Mouse (Mus musculus) adrenal gland (tissue): ENCODE data around the gene Dlg2.

ENCODE experiments used
- intact Hi-C: fragments of 180-260 bp; cut with DNase I; formaldehyde crosslinking; loops from one replicate; pipeline ENCODE4 v1.15.1; 2025

The Dlg2 gene

GRCm38 (mm10) chr7:92040187-92040586 is 1563.7 kb downstream of the Dlg2 start:
- intact Hi-C loops = no loop called here

- intact Hi-C loops = no loop called here
Observed at GRCm38 (mm10) chr7:92040785-92041411, 1564.4 kb downstream of the Dlg2 start.

DNA sequence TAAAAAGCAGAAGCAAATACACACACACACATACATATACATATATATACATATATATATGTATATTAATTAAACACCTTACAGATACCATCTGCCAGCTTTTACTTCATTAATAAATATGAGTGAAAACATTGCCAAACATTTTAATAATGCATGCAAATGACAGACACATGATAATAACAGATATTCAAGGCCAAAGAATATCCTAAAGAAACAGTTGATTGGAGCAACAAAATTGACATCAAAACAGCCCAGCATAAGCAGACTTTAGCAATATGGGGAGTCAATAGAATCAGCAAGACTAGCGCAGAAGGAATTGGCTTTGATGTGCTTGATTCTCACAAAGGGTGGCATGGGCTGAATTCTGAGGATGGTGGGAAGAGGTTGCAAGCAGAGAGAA is 1568.5 kb downstream of the Dlg2 start:
- intact Hi-C loops = no loop called here

- intact Hi-C loops = no loop called here
Observed at GRCm38 (mm10) chr7:92047271-92047670, 1570.8 kb downstream of the Dlg2 start.

DNA sequence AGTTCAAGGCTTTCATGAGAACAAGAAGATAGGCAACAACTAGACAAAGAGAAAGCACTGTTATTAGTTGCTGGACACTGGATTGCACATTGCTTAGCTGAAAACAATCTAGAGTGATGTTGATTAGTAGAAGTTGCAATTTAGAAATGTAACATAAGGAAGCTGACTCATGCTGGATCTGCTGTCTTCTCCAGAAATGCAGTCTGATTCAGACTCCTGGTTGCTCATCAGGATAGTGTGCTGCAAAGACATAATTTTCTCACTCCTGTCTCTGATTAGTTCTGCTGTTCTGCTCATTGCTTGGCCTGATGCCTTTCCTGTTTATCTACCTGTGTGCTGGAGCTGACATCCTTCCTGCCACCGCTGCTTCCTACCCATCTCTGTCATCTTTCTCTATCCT is 1572.4 kb downstream of the Dlg2 start:
- intact Hi-C loops = no loop called here

- intact Hi-C loops = no loop called here
Observed at GRCm38 (mm10) chr7:92066851-92067250, 1590.4 kb downstream of the Dlg2 start.

DNA sequence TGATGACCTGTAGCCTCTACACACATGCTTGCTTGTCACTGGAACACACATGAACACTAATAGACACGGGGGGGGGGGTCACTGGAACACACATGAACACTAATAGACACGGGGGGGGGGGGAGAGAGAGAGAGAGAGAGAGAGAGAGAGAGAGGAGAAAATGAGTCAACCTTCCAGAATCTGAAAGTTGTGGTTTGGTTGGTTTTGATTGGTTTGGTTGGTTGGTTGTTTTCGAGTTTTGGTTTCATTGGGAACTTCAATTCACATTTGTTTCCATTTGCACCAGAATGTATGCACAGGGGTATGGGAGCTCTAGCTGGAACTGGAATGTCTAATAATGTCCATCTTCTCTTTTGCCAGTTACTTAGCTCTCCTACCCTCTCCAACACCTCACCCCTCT is 1611.0 kb downstream of the Dlg2 start:
- intact Hi-C loops = no loop called here

DNA sequence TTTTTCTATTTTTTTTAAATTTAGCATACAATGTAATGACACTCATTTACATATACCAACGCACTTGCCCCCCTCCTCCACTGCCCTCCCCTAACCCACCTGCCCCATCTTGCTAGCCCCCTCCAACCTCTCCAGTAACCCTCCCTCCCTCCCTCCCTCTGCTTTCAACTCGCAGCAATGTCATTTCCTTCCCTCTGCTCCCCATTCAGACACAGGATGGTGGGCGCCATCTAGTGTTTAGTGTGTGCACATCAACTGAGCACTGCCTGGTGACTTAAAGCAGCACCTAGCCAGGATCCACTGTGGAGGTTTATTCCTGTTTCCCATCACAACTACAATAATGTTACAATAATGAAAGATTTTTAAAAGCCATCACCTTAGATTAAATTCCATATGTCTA is 1617.4 kb downstream of the Dlg2 start:
- intact Hi-C loops = loop anchor here (5.0 kb wide), 1 partner anchor 637 kb away; no protein-coding TSS in a partner anchor

DNA sequence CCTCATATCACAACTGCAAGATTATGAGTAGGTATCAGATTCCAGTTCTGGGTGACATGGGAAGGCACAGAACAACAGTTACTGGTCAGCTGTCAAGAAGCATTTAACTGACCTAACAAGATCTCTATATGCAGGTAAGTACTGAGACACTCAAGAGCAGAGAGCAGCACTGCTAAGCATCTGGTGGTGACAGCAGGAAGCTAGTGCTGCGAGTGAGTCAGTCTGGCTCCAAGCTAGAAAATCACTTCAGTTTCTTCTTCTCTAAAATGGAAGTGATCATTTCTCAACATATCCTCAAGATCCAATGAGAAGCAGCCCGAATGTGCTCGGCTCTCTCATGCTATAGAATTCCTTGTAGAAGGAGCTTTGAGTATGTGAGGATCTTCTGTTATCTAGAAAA is 1618.7 kb downstream of the Dlg2 start:
- intact Hi-C loops = no loop called here

DNA sequence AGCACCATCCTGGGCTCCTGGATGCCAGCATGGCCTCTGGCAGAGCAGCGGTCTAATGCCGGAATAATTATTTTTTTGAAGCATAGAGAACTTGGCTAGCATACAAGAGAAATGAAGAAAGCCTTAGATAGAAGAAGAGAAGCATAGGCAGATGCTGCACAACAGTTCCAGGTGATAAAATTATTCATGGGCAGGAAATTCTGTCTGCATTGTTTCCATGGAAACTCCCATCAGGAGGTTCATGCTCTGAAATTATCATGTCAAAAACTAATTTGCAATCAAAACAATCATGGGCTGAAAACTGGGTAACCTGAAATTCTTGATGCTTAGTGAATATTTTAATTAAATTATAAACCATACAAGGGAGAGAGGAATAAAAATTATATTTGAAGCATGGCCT is 1624.4 kb downstream of the Dlg2 start:
- intact Hi-C loops = loop anchor here (5.0 kb wide), 1 partner anchor 451 kb away; no protein-coding TSS in a partner anchor

- intact Hi-C loops = loop anchor here (5.0 kb wide), 1 partner anchor 449 kb away; no protein-coding TSS in a partner anchor
Observed at GRCm38 (mm10) chr7:92102892-92103543, 1626.5 kb downstream of the Dlg2 start.

- intact Hi-C loops = loop anchor here (5.0 kb wide), 1 partner anchor 217 kb away; no protein-coding TSS in a partner anchor
Observed at GRCm38 (mm10) chr7:92105477-92105876, 1629.0 kb downstream of the Dlg2 start.

GRCm38 (mm10) chr7:92105956-92106355 is 1629.5 kb downstream of the Dlg2 start:
- intact Hi-C loops = loop anchor here (5.0 kb wide), 1 partner anchor 216 kb away; no protein-coding TSS in a partner anchor

GRCm38 (mm10) chr7:92113065-92113464 is 1636.6 kb downstream of the Dlg2 start:
- intact Hi-C loops = no loop called here

GRCm38 (mm10) chr7:92115237-92115871 is 1638.9 kb downstream of the Dlg2 start:
- intact Hi-C loops = no loop called here

GRCm38 (mm10) chr7:92123276-92123675 is 1646.8 kb downstream of the Dlg2 start:
- intact Hi-C loops = no loop called here

DNA sequence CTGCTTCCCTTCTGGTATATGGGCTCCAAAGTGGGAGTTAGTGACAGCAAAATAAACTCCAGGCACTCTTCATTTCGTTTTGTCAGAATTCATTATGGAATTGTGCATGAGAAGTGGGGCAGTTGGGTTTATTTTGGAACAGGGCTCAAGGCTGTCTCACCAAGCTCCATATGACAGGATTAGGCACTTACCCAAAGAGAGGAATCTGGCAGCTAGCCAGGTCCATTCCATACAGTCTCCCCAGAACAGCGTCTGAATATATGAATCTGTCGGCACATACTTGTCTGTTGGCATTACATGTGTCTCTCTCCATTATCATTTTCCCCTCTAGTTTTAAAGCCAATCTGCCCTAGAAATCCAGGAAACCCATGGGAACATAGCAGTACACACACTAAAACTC is 1649.4 kb downstream of the Dlg2 start:
- intact Hi-C loops = no loop called here

GRCm38 (mm10) chr7:92134301-92134700 is 1657.8 kb downstream of the Dlg2 start:
- intact Hi-C loops = no loop called here

DNA sequence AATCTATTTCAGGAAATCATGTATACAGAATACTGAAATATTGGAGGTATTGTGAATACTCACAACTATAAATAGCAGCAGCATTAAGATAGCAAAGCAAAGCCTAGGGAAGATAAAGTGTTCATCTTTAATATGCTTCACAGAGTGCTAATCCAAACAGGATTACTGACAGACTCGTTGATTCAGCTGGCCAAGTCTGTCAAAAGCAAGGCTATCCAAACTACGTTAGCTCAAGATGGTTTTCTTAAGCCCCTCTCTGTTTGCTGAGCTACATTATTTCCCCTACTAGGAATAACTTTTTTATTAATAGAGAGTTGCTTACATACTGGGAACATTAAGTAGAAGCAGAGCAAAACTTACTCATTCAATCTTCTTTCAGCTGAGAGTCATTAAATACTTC is 1659.2 kb downstream of the Dlg2 start:
- intact Hi-C loops = no loop called here

DNA sequence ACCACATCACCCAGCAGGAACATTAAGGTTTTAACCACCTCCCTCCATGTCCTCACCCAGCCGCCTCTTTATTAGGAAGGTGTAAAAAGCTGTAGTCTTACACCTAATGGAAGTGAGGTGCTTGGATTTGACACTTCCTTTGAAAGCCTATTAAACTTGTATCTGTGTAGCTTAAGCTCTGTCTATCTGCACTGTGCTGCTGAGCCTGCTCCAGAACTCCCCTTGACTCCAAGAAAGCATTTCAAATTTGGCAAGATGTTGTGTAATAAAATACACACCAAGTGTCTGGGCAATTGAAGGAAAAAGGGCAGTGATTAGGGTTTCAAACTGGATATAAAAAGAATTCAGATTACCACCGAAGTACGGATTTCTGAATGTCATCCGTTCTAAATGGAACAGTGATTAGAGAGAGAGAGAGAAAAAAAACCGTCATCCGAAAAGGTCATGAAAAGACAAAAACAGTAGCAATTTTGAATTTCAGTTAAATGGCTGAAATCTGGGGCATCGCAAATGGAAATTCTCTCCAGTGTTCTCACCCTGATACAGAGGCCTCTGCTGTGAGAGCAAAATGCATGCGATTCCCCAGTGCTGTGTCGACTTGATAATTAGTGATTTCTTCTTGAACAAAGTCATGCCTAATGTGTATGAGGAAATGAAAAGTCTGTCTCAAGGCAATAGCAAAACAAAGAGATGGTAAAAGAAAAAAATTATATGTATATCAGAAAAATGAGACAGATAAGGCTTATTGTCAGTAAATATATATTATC is 1663.8 kb downstream of the Dlg2 start:
- intact Hi-C loops = no loop called here

- intact Hi-C loops = no loop called here
Observed at GRCm38 (mm10) chr7:92147499-92147898, 1671.0 kb downstream of the Dlg2 start.

DNA sequence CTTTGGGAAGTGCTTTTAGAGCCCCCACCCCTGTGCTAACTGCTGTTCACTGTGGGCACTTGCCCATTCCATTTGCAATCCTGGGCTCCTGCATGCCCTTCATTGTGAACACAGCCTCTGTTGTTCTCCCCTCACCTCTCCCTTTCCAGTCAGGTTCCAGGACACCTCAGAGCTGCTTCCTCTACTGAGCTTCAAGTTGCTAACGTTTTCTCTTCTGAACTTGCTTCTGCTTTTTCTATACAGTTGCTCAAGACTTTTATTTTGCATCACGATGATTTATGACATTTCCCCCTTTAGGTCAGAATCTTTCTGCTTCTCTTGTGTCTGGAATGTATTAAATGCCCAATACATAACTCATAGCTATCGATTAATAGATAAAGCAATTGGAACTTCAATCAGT is 1674.3 kb downstream of the Dlg2 start:
- intact Hi-C loops = no loop called here
